Comparison of ENCODE assay signal across 8 mouse cellular contexts in genomic region chr2:30723059-30723587, GRCm38 (mm10).
DNase-seq lines count a peak whose midpoint lies in the region; ATAC-seq and TF ChIP-seq lines count a peak whose summit lies in the region.

No protein-coding gene starts in this region.

- peak overlapping the region; percentile 46; the same call in 1 of the 2 replicates for H3K9ac ChIP-seq in kidney, embryonic 14.5 days (ENCODE audit: low read depth, low read length)
- H3K9ac ChIP-seq in forebrain, embryonic 13.5 days, result peak overlapping the region; percentile 83
- H3K9ac ChIP-seq in intestine, postnatal 0 days (ENCODE audit: low read depth, low read length), result no peak overlapping the region
- peak overlapping the region; percentile 67 for H3K9ac ChIP-seq in neural tube, embryonic 13.5 days

- no peak for DNase-seq in kidney, adult 11 months
- peak; percentile 82 for DNase-seq in brain, adult 2 months (ENCODE audit: low read depth, low spot score)
- DNase-seq in frontal cortex, postnatal 10 days (ENCODE audit: low spot score in 2 of 2), result no peak
- DNase-seq in urinary bladder, postnatal 4 days (ENCODE audit: low spot score in 2 of 2), result no peak

- no peak for TF ChIP-seq CTCF in intestine, postnatal 0 days (IDR thresholded peaks at IDR 0.05; ENCODE audit: low read depth)

- no peaks in the 10 kb centered on the region for H3K36me3 ChIP-seq in kidney, embryonic 14.5 days (ENCODE audit: control insufficient read depth, insufficient read depth, low read length)
- no peaks in the 10 kb centered on the region for H3K36me3 ChIP-seq in forebrain, embryonic 13.5 days (ENCODE audit: poor library complexity, severe bottlenecking)
- no peaks in the 10 kb centered on the region for H3K36me3 ChIP-seq in intestine, postnatal 0 days (ENCODE audit: control insufficient read depth, insufficient read depth)
- no peaks in the 10 kb centered on the region for H3K36me3 ChIP-seq in neural tube, embryonic 13.5 days

- H3K27me3 ChIP-seq in kidney, embryonic 14.5 days (ENCODE audit: control insufficient read depth, insufficient read depth, low read length), result no peaks in the 10 kb centered on the region
- no peaks in the 10 kb centered on the region for H3K27me3 ChIP-seq in forebrain, embryonic 13.5 days
- no peaks in the 10 kb centered on the region for H3K27me3 ChIP-seq in intestine, postnatal 0 days (replicated peaks; ENCODE audit: control insufficient read depth, insufficient read depth, low read length)
- no peaks in the 10 kb centered on the region for H3K27me3 ChIP-seq in neural tube, embryonic 13.5 days

- H3K27ac ChIP-seq in kidney, embryonic 14.5 days (ENCODE audit: low read depth, low read length), result peak overlapping the region; percentile 85
- peak overlapping the region; percentile 100 for H3K27ac ChIP-seq in forebrain, embryonic 13.5 days
- H3K27ac ChIP-seq in intestine, postnatal 0 days (ENCODE audit: low read depth, low read length), result peak overlapping the region; percentile 54; the same call in 1 of the 2 replicates
- H3K27ac ChIP-seq in neural tube, embryonic 13.5 days (replicated peaks), result peak overlapping the region; percentile 100

- H3K4me3 ChIP-seq in kidney, embryonic 14.5 days (ENCODE audit: low read length), result no peak overlapping the region
- H3K4me3 ChIP-seq in forebrain, embryonic 13.5 days, result no peak overlapping the region
- no peak overlapping the region for H3K4me3 ChIP-seq in intestine, postnatal 0 days (ENCODE audit: low read depth, low read length)
- H3K4me3 ChIP-seq in neural tube, embryonic 13.5 days, result no peak overlapping the region

- no peak for ATAC-seq in kidney, embryonic 14.5 days (ENCODE audit: low FRiP score, low TSS enrichment)
- no peak for ATAC-seq in forebrain, embryonic 13.5 days
- no peak for ATAC-seq in intestine, postnatal 0 days
- no peak for ATAC-seq in neural tube, embryonic 13.5 days (ENCODE audit: low read depth)

- no peaks in the 10 kb centered on the region for H3K9me3 ChIP-seq in kidney, embryonic 14.5 days (ENCODE audit: control insufficient read depth, low read length)
- no peaks in the 10 kb centered on the region for H3K9me3 ChIP-seq in forebrain, embryonic 13.5 days (replicated peaks)
- H3K9me3 ChIP-seq in intestine, postnatal 0 days (ENCODE audit: control insufficient read depth), result no peaks in the 10 kb centered on the region
- no peaks in the 10 kb centered on the region for H3K9me3 ChIP-seq in neural tube, embryonic 13.5 days

- peaks cover 71% of the 10 kb centered on the region for H3K4me1 ChIP-seq in kidney, embryonic 14.5 days (ENCODE audit: control insufficient read depth, insufficient read depth, low read length)
- peaks cover 83% of the 10 kb centered on the region for H3K4me1 ChIP-seq in forebrain, embryonic 13.5 days
- peaks cover 15% of the 10 kb centered on the region for H3K4me1 ChIP-seq in intestine, postnatal 0 days (replicated peaks; ENCODE audit: control insufficient read depth, insufficient read depth, low read length)
- H3K4me1 ChIP-seq in neural tube, embryonic 13.5 days (replicated peaks), result peaks cover 80% of the 10 kb centered on the region

- 16% methylated on average over 10 of the region's 10 CpGs for WGBS in kidney, embryonic 14.5 days
- WGBS in forebrain, embryonic 13.5 days, result 4% methylated on average over 10 of the region's 10 CpGs
- 39% methylated on average over 10 of the region's 10 CpGs for WGBS in intestine, postnatal 0 days
- 8% methylated on average over 10 of the region's 10 CpGs for WGBS in neural tube, embryonic 13.5 days

- H3K4me2 ChIP-seq in kidney, embryonic 14.5 days (replicated peaks; ENCODE audit: low read depth, low read length), result no peak overlapping the region
- 0 out of 2 replicates have a peak overlapping the region, but pooled peaks have one; percentile 33 for H3K4me2 ChIP-seq in forebrain, embryonic 13.5 days
- H3K4me2 ChIP-seq in intestine, postnatal 0 days (replicated peaks; ENCODE audit: low read depth), result no peak overlapping the region
- H3K4me2 ChIP-seq in neural tube, embryonic 13.5 days, result no peak overlapping the region
